Mouse (Mus musculus): ENCODE data around the gene Rpl32. TPM values are rescaled to one million over a fixed set of nuclear protein-coding genes. Genes with fewer than 3 reads are reported as not detected.
A peak's percentile ranks its signal among the peaks of the same experiment; 100 is the strongest.

Gene Rpl32
- polyA plus RNA-seq, 1 experiment from 2014 or later: 2,211 TPM

DNA sequence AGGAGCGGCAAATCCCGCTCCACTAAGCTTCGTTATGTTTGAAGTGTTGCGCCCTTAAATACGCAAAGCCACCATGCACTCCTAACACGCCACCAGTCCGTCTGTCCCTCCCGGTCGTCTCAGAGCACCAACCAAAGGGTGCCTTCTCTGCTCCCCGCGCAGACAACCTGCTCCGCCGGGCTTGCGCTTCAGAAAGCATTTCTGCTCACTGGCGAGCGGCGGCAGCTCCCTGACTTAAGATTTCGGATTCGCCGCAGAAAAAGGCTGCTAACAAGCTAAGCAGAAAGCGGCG lies 405 bp downstream of the Rpl32 start:
- peak overlapping the region; percentile 98 for H3K27ac ChIP-seq
- H3K4me1 ChIP-seq: peaks cover 18% of the 10 kb centered on the region
- WGBS: 0% methylated on average over 22 of the region's 22 CpGs
- H3K4me3 ChIP-seq: peak overlapping the region; percentile 73
- peak overlapping the region; percentile 66 for H3K4me2 ChIP-seq
- peak overlapping the region; percentile 94 for H3K9ac ChIP-seq
- no peaks in the 10 kb centered on the region for H3K27me3 ChIP-seq
- no peak for ATAC-seq (ENCODE audit: insufficient number of reproducible peaks, low FRiP score, low TSS enrichment, low read depth)
- H3K9me3 ChIP-seq: no peaks in the 10 kb centered on the region
- H3K36me3 ChIP-seq: peaks cover 41% of the 10 kb centered on the region

GRCm38 (mm10) chr6:115807464-115808195 lies 917 bp downstream of the Rpl32 start:
- no peak for ATAC-seq (ENCODE audit: insufficient number of reproducible peaks, low FRiP score, low TSS enrichment, low read depth)
- Histone ChIP-seq H3K4me3 (peak overlapping the region; percentile 73), H3K4me2 (peak overlapping the region; percentile 66), H3K9me3 (no peaks in the 10 kb centered on the region), H3K27me3 (no peaks in the 10 kb centered on the region), H3K4me1 (peaks cover 18% of the 10 kb centered on the region), H3K27ac (peak overlapping the region; percentile 98), H3K36me3 (peaks cover 44% of the 10 kb centered on the region), H3K9ac (peak overlapping the region; percentile 94)
- 1% methylated on average over 15 of the region's 15 CpGs for WGBS

DNA sequence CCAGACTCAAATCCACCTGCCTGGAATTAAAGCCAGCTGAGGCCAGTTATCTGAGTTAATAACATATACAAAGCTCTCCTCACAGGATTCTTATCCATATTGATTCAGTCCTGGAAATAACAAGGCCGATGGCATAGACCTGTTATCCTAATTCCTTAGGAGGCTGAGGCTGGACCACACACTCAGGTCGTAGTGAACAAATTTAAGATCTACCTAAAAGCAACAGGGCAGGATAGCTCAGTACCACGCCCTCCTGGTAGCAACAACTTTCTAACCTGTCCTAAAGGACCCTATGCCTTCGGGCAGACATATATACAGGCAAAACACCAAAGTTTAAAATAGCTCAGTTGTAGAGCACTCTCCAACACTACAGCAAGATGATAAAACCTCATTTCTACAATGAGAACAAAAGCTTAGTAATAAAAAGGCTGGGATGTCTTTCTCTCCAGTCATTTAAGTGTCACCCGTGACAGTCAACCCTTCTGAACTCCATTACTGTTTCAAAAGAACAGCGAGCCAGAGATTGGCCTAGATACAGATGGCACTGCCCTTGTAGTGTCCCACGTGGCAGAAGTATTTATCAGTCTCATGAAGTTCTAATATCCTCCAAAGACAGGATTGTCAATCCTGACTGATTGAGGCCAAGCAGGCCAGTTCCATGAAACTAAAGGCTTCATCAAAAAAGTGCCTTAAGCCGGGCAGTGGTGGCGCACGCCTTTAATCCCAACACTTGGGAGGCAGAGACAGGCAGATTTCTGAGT lies 3.9 kb downstream of the Rpl32 start:
- ATAC-seq (ENCODE audit: insufficient number of reproducible peaks, low FRiP score, low TSS enrichment, low read depth): no peak
- Histone ChIP-seq H3K4me1 (peaks cover 18% of the 10 kb centered on the region), H3K4me2 (no peak overlapping the region), H3K27me3 (no peaks in the 10 kb centered on the region), H3K9me3 (no peaks in the 10 kb centered on the region), H3K4me3 (no peak overlapping the region), H3K9ac (no peak overlapping the region), H3K27ac (no peak overlapping the region), H3K36me3 (peaks cover 69% of the 10 kb centered on the region)
- 62% methylated on average over 10 of the region's 10 CpGs for WGBS

- 42% methylated on average over 16 of the region's 16 CpGs for WGBS
- H3K36me3 ChIP-seq: peaks cover 77% of the 10 kb centered on the region
- H3K27ac ChIP-seq: no peak overlapping the region
- no peaks in the 10 kb centered on the region for H3K9me3 ChIP-seq
- H3K9ac ChIP-seq: no peak overlapping the region
- H3K27me3 ChIP-seq: no peaks in the 10 kb centered on the region
- no peak overlapping the region for H3K4me3 ChIP-seq
- H3K4me1 ChIP-seq: peaks cover 18% of the 10 kb centered on the region
- no peak for ATAC-seq (ENCODE audit: insufficient number of reproducible peaks, low FRiP score, low TSS enrichment, low read depth)
- H3K4me2 ChIP-seq: no peak overlapping the region
These were observed 4.8 kb downstream of the Rpl32 start for GRCm38 (mm10) chr6:115803541-115804382.

- Histone ChIP-seq H3K27me3 (no peaks in the 10 kb centered on the region), H3K36me3 (peaks cover 91% of the 10 kb centered on the region), H3K9ac (no peak overlapping the region), H3K9me3 (no peaks in the 10 kb centered on the region), H3K27ac (no peak overlapping the region), H3K4me3 (no peak overlapping the region), H3K4me2 (no peak overlapping the region), H3K4me1 (peaks cover 11% of the 10 kb centered on the region)
- ATAC-seq (ENCODE audit: insufficient number of reproducible peaks, low FRiP score, low TSS enrichment, low read depth): no peak
- 91% methylated on average over 3 of the region's 3 CpGs for WGBS
These were observed 6.7 kb downstream of the Rpl32 start for GRCm38 (mm10) chr6:115801811-115802210.

GRCm38 (mm10) chr6:115792691-115793215 lies 15.8 kb downstream of the Rpl32 start:
- no peak overlapping the region for H3K4me2 ChIP-seq
- ATAC-seq (ENCODE audit: insufficient number of reproducible peaks, low FRiP score, low TSS enrichment, low read depth): no peak

GRCm38 (mm10) chr6:115791842-115792686 lies 16.5 kb downstream of the Rpl32 start:
- no peak overlapping the region; the same call in 1 of the 2 replicates for H3K27ac ChIP-seq
- WGBS: 75% methylated on average over 34 of the region's 34 CpGs
- ATAC-seq (ENCODE audit: insufficient number of reproducible peaks, low FRiP score, low TSS enrichment, low read depth): peak; percentile 68
- no peaks in the 10 kb centered on the region for H3K27me3 ChIP-seq
- H3K4me2 ChIP-seq: no peak overlapping the region
- H3K9me3 ChIP-seq: no peaks in the 10 kb centered on the region
- H3K4me1 ChIP-seq: peaks cover 10% of the 10 kb centered on the region
- H3K9ac ChIP-seq: no peak overlapping the region
- H3K36me3 ChIP-seq: peaks cover 86% of the 10 kb centered on the region
- H3K4me3 ChIP-seq: no peak overlapping the region

More at GRCm38 (mm10) chr6:115792691-115793215, 15.8 kb downstream of the Rpl32 start:
- WGBS: 78% methylated on average over 21 of the region's 21 CpGs
- Histone ChIP-seq H3K9me3 (no peaks in the 10 kb centered on the region), H3K36me3 (peaks cover 87% of the 10 kb centered on the region), H3K27ac (no peak overlapping the region; the same call in 1 of the 2 replicates), H3K4me1 (peaks cover 10% of the 10 kb centered on the region), H3K27me3 (no peaks in the 10 kb centered on the region), H3K4me3 (no peak overlapping the region), H3K9ac (no peak overlapping the region)

DNA sequence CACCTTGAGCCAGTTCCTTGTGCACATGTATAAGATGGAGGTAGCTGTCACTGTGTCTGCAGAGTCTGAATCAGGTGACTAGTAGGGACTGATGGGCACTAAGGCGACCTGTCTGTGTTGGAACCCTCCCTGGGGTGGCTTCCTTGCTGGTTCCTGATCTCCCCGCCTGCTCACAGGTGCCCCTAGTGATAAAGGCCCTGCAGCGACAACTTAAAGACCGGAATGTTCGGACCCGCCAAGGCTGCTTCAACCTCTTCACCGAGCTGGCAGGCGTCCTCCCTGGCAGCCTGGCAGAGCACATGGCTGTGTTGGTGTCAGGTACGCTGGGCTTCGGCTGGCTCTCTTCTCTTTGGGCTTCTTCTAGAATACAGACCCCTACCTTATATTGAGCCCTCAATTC lies 17.5 kb downstream of the Rpl32 start:
- no peak overlapping the region for H3K4me2 ChIP-seq
- peaks cover 86% of the 10 kb centered on the region for H3K36me3 ChIP-seq
- no peak overlapping the region for H3K4me3 ChIP-seq
- no peaks in the 10 kb centered on the region for H3K27me3 ChIP-seq
- H3K9me3 ChIP-seq: no peaks in the 10 kb centered on the region
- H3K27ac ChIP-seq: no peak overlapping the region
- ATAC-seq (ENCODE audit: insufficient number of reproducible peaks, low FRiP score, low TSS enrichment, low read depth): no peak
- 83% methylated on average over 10 of the region's 10 CpGs for WGBS
- H3K4me1 ChIP-seq: peaks cover 10% of the 10 kb centered on the region
- no peak overlapping the region for H3K9ac ChIP-seq

GRCm38 (mm10) chr6:115782781-115783180 lies 25.8 kb downstream of the Rpl32 start:
- H3K4me2 ChIP-seq: no peak overlapping the region
- H3K36me3 ChIP-seq: peaks cover 90% of the 10 kb centered on the region
- 90% methylated on average over 3 of the region's 3 CpGs for WGBS
- no peak overlapping the region for H3K27ac ChIP-seq
- 0 out of 2 replicates have a peak, but pooled peaks cover 2% of the 10 kb centered on the region for H3K4me1 ChIP-seq
- H3K27me3 ChIP-seq: no peaks in the 10 kb centered on the region
- H3K9ac ChIP-seq: no peak overlapping the region
- no peaks in the 10 kb centered on the region for H3K9me3 ChIP-seq
- H3K4me3 ChIP-seq: no peak overlapping the region
- ATAC-seq (ENCODE audit: insufficient number of reproducible peaks, low FRiP score, low TSS enrichment, low read depth): no peak

- Histone ChIP-seq H3K9ac (no peak overlapping the region), H3K27ac (peak overlapping the region; percentile 91; the same call in 1 of the 2 replicates)
- WGBS: 44% methylated on average over 9 of the region's 9 CpGs
These were observed 32.2 kb downstream of the Rpl32 start for GRCm38 (mm10) chr6:115776363-115776762.

GRCm38 (mm10) chr6:115775838-115776237 lies 32.7 kb downstream of the Rpl32 start:
- WGBS: 37% methylated on average over 3 of the region's 3 CpGs
- ATAC-seq (ENCODE audit: insufficient number of reproducible peaks, low FRiP score, low TSS enrichment, low read depth): no peak
- peak overlapping the region; percentile 73; the same call in 1 of the 2 replicates for H3K9ac ChIP-seq
- peak overlapping the region; percentile 91 for H3K27ac ChIP-seq
- peaks cover 22% of the 10 kb centered on the region for H3K36me3 ChIP-seq
- peaks cover 25% of the 10 kb centered on the region for H3K4me1 ChIP-seq
- no peaks in the 10 kb centered on the region for H3K9me3 ChIP-seq
- peak overlapping the region; percentile 71 for H3K4me2 ChIP-seq
- H3K27me3 ChIP-seq: no peaks in the 10 kb centered on the region
- H3K4me3 ChIP-seq: peak overlapping the region; percentile 86

More at GRCm38 (mm10) chr6:115776363-115776762, 32.2 kb downstream of the Rpl32 start:
- H3K36me3 ChIP-seq: peaks cover 27% of the 10 kb centered on the region
- H3K9me3 ChIP-seq: no peaks in the 10 kb centered on the region
- H3K4me1 ChIP-seq: peaks cover 25% of the 10 kb centered on the region
- H3K4me3 ChIP-seq: peak overlapping the region; percentile 86
- H3K4me2 ChIP-seq: peak overlapping the region; percentile 71
- no peaks in the 10 kb centered on the region for H3K27me3 ChIP-seq
- no peak for ATAC-seq (ENCODE audit: insufficient number of reproducible peaks, low FRiP score, low TSS enrichment, low read depth)

Measured in limb, embryonic 15.5 days (tissue).